Mouse (Mus musculus): ENCODE measurements around the gene Eya4.

Eya4 gene

GRCm38 (mm10) chr10:23350011-23350911 is at the start of gene Eya4:
TSS of gene Eya4 (minus strand) at chr10:23350786.
- DNase-seq, result no peak

- DNase-seq, result no peak
Observed at GRCm38 (mm10) chr10:23395399-23395798, 44.8 kb upstream of the Eya4 start.

- no peak for DNase-seq
Observed at GRCm38 (mm10) chr10:23394556-23395245, 44.1 kb upstream of the Eya4 start.

GRCm38 (mm10) chr10:23394152-23394551 is 43.6 kb upstream of the Eya4 start:
- no peak for DNase-seq

- no peak for DNase-seq
Observed at GRCm38 (mm10) chr10:23363866-23364265, 13.3 kb upstream of the Eya4 start.

GRCm38 (mm10) chr10:23349392-23350010 is 1.1 kb downstream of the Eya4 start:
- no peak for DNase-seq

- no peak for DNase-seq
Observed at GRCm38 (mm10) chr10:23348893-23349391, 1.6 kb downstream of the Eya4 start.

- DNase-seq, result no peak
Observed at GRCm38 (mm10) chr10:23348101-23348892, 2.3 kb downstream of the Eya4 start.

GRCm38 (mm10) chr10:23337250-23337649 is 13.3 kb downstream of the Eya4 start:
- DNase-seq, result no peak

- DNase-seq, result no peak
Observed at GRCm38 (mm10) chr10:23332768-23333167, 17.8 kb downstream of the Eya4 start.

GRCm38 (mm10) chr10:23327651-23328050 is 22.9 kb downstream of the Eya4 start:
- no peak for DNase-seq

GRCm38 (mm10) chr10:23322275-23322674 is 28.3 kb downstream of the Eya4 start:
- no peak for DNase-seq

GRCm38 (mm10) chr10:23295616-23296015 is 55.0 kb downstream of the Eya4 start:
- DNase-seq, result no peak

- no peak for DNase-seq
Observed at GRCm38 (mm10) chr10:23292495-23292894, 58.1 kb downstream of the Eya4 start.

GRCm38 (mm10) chr10:23277371-23277770 is 73.2 kb downstream of the Eya4 start:
- DNase-seq, result no peak

- DNase-seq, result no peak
Observed at GRCm38 (mm10) chr10:23271050-23271621, 79.5 kb downstream of the Eya4 start.

- no peak for DNase-seq
Observed at GRCm38 (mm10) chr10:23270502-23270901, 80.1 kb downstream of the Eya4 start.

- DNase-seq, result no peak
Observed at GRCm38 (mm10) chr10:23252180-23252579, 98.4 kb downstream of the Eya4 start.

GRCm38 (mm10) chr10:23246485-23246884 is 104.1 kb downstream of the Eya4 start:
- no peak for DNase-seq

- no peak for DNase-seq
Observed at GRCm38 (mm10) chr10:23236918-23237317, 113.7 kb downstream of the Eya4 start.

- no peak for DNase-seq
Observed at GRCm38 (mm10) chr10:23235405-23235804, 115.2 kb downstream of the Eya4 start.

GRCm38 (mm10) chr10:23233425-23233824 is 117.2 kb downstream of the Eya4 start:
- no peak for DNase-seq

All from thymus, postnatal 36 days (tissue).